Mouse (Mus musculus) testis, postnatal 10 days (tissue): ENCODE measurements around the gene Minos1.

ENCODE experiments used
- DNase-seq: peaks from one replicate; pipeline ENCODE4 v3.0.0; 2021; ENCODE audit warnings: low spot score

Gene Minos1

GRCm38 (mm10) chr4:139093196-139093530 is 37.8 kb downstream of the Minos1 start:
- no peak for DNase-seq

- DNase-seq = peak; percentile 84
Observed at GRCm38 (mm10) chr4:139092356-139093195, 38.3 kb downstream of the Minos1 start, which contains the start of gene Nbl1. Nbl1 (minus strand) TSS chr4:139092993.

- peak; percentile 67 for DNase-seq
Observed at GRCm38 (mm10) chr4:139091478-139092355, 39.2 kb downstream of the Minos1 start.

GRCm38 (mm10) chr4:139091066-139091465 is 39.8 kb downstream of the Minos1 start:
- no peak for DNase-seq

GRCm38 (mm10) chr4:139090303-139090940 is 40.5 kb downstream of the Minos1 start:
- no peak for DNase-seq

- no peak for DNase-seq
Observed at GRCm38 (mm10) chr4:139088982-139089671, 41.8 kb downstream of the Minos1 start.

GRCm38 (mm10) chr4:139086984-139087383 is 43.9 kb downstream of the Minos1 start:
- DNase-seq = no peak

GRCm38 (mm10) chr4:139086037-139086436 is 44.9 kb downstream of the Minos1 start:
- DNase-seq = peak; percentile 93

GRCm38 (mm10) chr4:139085337-139085736 is 45.6 kb downstream of the Minos1 start:
- no peak for DNase-seq

GRCm38 (mm10) chr4:139082790-139083564 is 47.9 kb downstream of the Minos1 start:
- DNase-seq = peak; percentile 63

- no peak for DNase-seq
Observed at GRCm38 (mm10) chr4:139081270-139081931, 49.5 kb downstream of the Minos1 start.

GRCm38 (mm10) chr4:139080259-139080658 is 50.7 kb downstream of the Minos1 start:
- no peak for DNase-seq

GRCm38 (mm10) chr4:139079439-139079838 is 51.5 kb downstream of the Minos1 start:
- DNase-seq = no peak

- DNase-seq = no peak
Observed at GRCm38 (mm10) chr4:139078726-139079125, 52.2 kb downstream of the Minos1 start.

GRCm38 (mm10) chr4:139078313-139078712 is 52.6 kb downstream of the Minos1 start:
- DNase-seq = no peak

- no peak for DNase-seq
Observed at GRCm38 (mm10) chr4:139075915-139076314, 55.0 kb downstream of the Minos1 start.

- no peak for DNase-seq
Observed at GRCm38 (mm10) chr4:139075041-139075711, 55.7 kb downstream of the Minos1 start, which contains the start of gene Htr6. Htr6 (minus strand) TSS chr4:139075570.

- DNase-seq = no peak
Observed at GRCm38 (mm10) chr4:139074060-139074459, 56.9 kb downstream of the Minos1 start.

- no peak for DNase-seq
Observed at GRCm38 (mm10) chr4:139068287-139068686, 62.6 kb downstream of the Minos1 start.

GRCm38 (mm10) chr4:139064831-139065230 is 66.1 kb downstream of the Minos1 start:
- no peak for DNase-seq
